Mouse (Mus musculus): ENCODE data around the gene Rab11a.
A peak's percentile ranks its signal among the peaks of the same experiment; 100 is the strongest.

Rab11a gene

GRCm38 (mm10) chr9:64737406-64738201 lies at the start of gene Rab11a:
Gene Rab11a (minus strand): TSS chr9:64737758.
- peak; percentile 95 for DNase-seq (ENCODE audit: low read depth, low spot score)

- DNase-seq (ENCODE audit: low read depth, low spot score), result no peak
Observed at GRCm38 (mm10) chr9:64786216-64786905, 48.8 kb upstream of the Rab11a start.

- DNase-seq (ENCODE audit: low read depth, low spot score), result peak; percentile 60
Observed at GRCm38 (mm10) chr9:64784841-64785240, 47.3 kb upstream of the Rab11a start.

- DNase-seq (ENCODE audit: low read depth, low spot score), result no peak
Observed at GRCm38 (mm10) chr9:64783511-64783910, 46.0 kb upstream of the Rab11a start.

GRCm38 (mm10) chr9:64779628-64780027 lies 42.1 kb upstream of the Rab11a start:
- DNase-seq (ENCODE audit: low read depth, low spot score), result peak; percentile 59

GRCm38 (mm10) chr9:64778151-64778550 lies 40.6 kb upstream of the Rab11a start:
- DNase-seq (ENCODE audit: low read depth, low spot score), result no peak

- DNase-seq (ENCODE audit: low read depth, low spot score), result no peak
Observed at GRCm38 (mm10) chr9:64777441-64777987, 40.0 kb upstream of the Rab11a start.

- DNase-seq (ENCODE audit: low read depth, low spot score), result no peak
Observed at GRCm38 (mm10) chr9:64775491-64775890, 37.9 kb upstream of the Rab11a start.

- DNase-seq (ENCODE audit: low read depth, low spot score), result no peak
Observed at GRCm38 (mm10) chr9:64774883-64775282, 37.3 kb upstream of the Rab11a start.

- DNase-seq (ENCODE audit: low read depth, low spot score), result no peak
Observed at GRCm38 (mm10) chr9:64774411-64774811, 36.9 kb upstream of the Rab11a start.

GRCm38 (mm10) chr9:64773936-64774335 lies 36.4 kb upstream of the Rab11a start:
- DNase-seq (ENCODE audit: low read depth, low spot score), result no peak

- DNase-seq (ENCODE audit: low read depth, low spot score), result no peak
Observed at GRCm38 (mm10) chr9:64773254-64773653, 35.7 kb upstream of the Rab11a start.

GRCm38 (mm10) chr9:64771236-64771635 lies 33.7 kb upstream of the Rab11a start:
- no peak for DNase-seq (ENCODE audit: low read depth, low spot score)

- DNase-seq (ENCODE audit: low read depth, low spot score), result no peak
Observed at GRCm38 (mm10) chr9:64770411-64770849, 32.9 kb upstream of the Rab11a start.

GRCm38 (mm10) chr9:64769911-64770310 lies 32.4 kb upstream of the Rab11a start:
- no peak for DNase-seq (ENCODE audit: low read depth, low spot score)

- DNase-seq (ENCODE audit: low read depth, low spot score), result peak; percentile 64
Observed at GRCm38 (mm10) chr9:64769066-64769695, 31.6 kb upstream of the Rab11a start.

GRCm38 (mm10) chr9:64767796-64768195 lies 30.2 kb upstream of the Rab11a start:
- no peak for DNase-seq (ENCODE audit: low read depth, low spot score)

- no peak for DNase-seq (ENCODE audit: low read depth, low spot score)
Observed at GRCm38 (mm10) chr9:64766136-64766535, 28.6 kb upstream of the Rab11a start.

GRCm38 (mm10) chr9:64764824-64765223 lies 27.3 kb upstream of the Rab11a start:
- DNase-seq (ENCODE audit: low read depth, low spot score), result no peak

GRCm38 (mm10) chr9:64758052-64758451 lies 20.5 kb upstream of the Rab11a start:
- no peak for DNase-seq (ENCODE audit: low read depth, low spot score)

GRCm38 (mm10) chr9:64752575-64752974 lies 15.0 kb upstream of the Rab11a start:
- DNase-seq (ENCODE audit: low read depth, low spot score), result no peak

- DNase-seq (ENCODE audit: low read depth, low spot score), result no peak
Observed at GRCm38 (mm10) chr9:64749314-64749713, 11.8 kb upstream of the Rab11a start.

Data from ES-CJ7 (cell line).